20 mouse cellular contexts compared by ENCODE assay signal in the genomic region with DNA sequence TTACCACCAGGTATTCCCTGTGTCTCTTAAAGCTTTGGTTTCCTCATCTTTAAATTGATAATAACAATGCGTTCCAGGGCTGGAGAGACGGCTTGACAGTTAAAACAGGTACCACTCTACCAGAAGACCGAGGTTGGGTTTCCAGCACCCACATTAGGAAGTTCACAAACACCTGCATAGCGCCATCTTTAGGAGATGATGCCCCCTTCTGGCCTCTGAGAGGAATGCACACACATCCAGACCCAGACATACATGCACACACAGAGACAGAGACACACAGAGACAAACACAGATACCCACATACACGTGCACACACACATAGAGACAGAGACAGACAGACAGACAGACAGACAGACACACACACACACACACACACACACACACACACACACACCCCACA. TPM values are rescaled to one million over a fixed set of nuclear protein-coding genes. Genes with fewer than 3 reads are reported as not detected.
DNase-seq lines count a peak whose midpoint lies in the region; ATAC-seq and TF ChIP-seq lines count a peak whose summit lies in the region.
"Had no signal": no experiment of that assay in that cellular context is flagged by ENCODE, and none has a peak within 500 bp of the region (broad histone marks: within the 10 kb centered on the region; RNA-seq: fewer than 3 reads in every experiment).

No protein-coding gene starts in this region.

- no peak for TF ChIP-seq EP300 in liver, postnatal 0 days (IDR thresholded peaks at IDR 0.05; ENCODE audit: low read depth)

- in situ Hi-C loops in ES-E14 (cut with MboI; ENCODE audit: low sequenced_read_pairs in 2 of 2, unreplicated experiment in 2 of 2): no loop called here

- no peak overlapping the region for H3K9ac ChIP-seq in kidney, embryonic 15.5 days
- H3K9ac ChIP-seq in ES-E14 (ENCODE audit: insufficient read depth, low read depth, low read length, poor library complexity, severe bottlenecking): no peak overlapping the region
- H3K9ac ChIP-seq in liver, postnatal 0 days (replicated peaks): no peak overlapping the region
- H3K9ac ChIP-seq: heart, embryonic 13.5 days; hindbrain, embryonic 14.5 days; lung, embryonic 15.5 days had no signal

- ATAC-seq in kidney, embryonic 15.5 days (replicated peaks; ENCODE audit: low FRiP score): no peak
- ATAC-seq in liver, postnatal 0 days: no peak
- ATAC-seq: activated CD4-positive, CD25-positive, alpha-beta regulatory T cell, adult 4 months; Patski had no signal

- peak; percentile 44 for TF ChIP-seq CTCF in E14TG2a.4 (conservative IDR thresholded peaks at IDR 0.05; ENCODE audit: low read length)
- peak; percentile 37 for TF ChIP-seq CTCF in liver, postnatal 0 days (IDR thresholded peaks at IDR 0.05; ENCODE audit: low read depth)

- no peak overlapping the region for H3K4me3 ChIP-seq in kidney, embryonic 15.5 days (replicated peaks)
- H3K4me3 ChIP-seq in E14TG2a.4 (replicated peaks; ENCODE audit: low read length) (no peak overlapping the region), ES-E14 (ENCODE audit: insufficient read depth in 1 of 2, low read depth in 1 of 2, low read length in 2 of 2, poor library complexity in 1 of 2, severe bottlenecking in 1 of 2) (no peak overlapping the region)
- no peak overlapping the region for H3K4me3 ChIP-seq in liver, postnatal 0 days (ENCODE audit: low read depth, low read length)
- H3K4me3 ChIP-seq: heart, embryonic 13.5 days; lung, embryonic 15.5 days had no signal

- no peaks in the 10 kb centered on the region for H3K36me3 ChIP-seq in kidney, embryonic 15.5 days
- H3K36me3 ChIP-seq in E14TG2a.4 (ENCODE audit: insufficient read depth, low read length) (no peaks in the 10 kb centered on the region; the same call in 1 of the 2 replicates), ES-E14 (ENCODE audit: control insufficient read depth, insufficient read depth, low read length, poor library complexity, severe bottlenecking) (no peaks in the 10 kb centered on the region)
- H3K36me3 ChIP-seq in liver, postnatal 0 days (replicated peaks; ENCODE audit: insufficient read depth, low read length): no peaks in the 10 kb centered on the region
- H3K36me3 ChIP-seq: heart, embryonic 13.5 days; lung, embryonic 15.5 days had no signal

- H3K4me2 ChIP-seq in kidney, embryonic 15.5 days: no peak overlapping the region
- H3K4me2 ChIP-seq in liver, postnatal 0 days (ENCODE audit: low read depth, low read length): no peak overlapping the region
- H3K4me2 ChIP-seq: heart, embryonic 13.5 days; hindbrain, embryonic 14.5 days; lung, embryonic 15.5 days; midbrain, embryonic 11.5 days had no signal

- DNase-seq in kidney, postnatal 36 days: no peak
- no peak for DNase-seq in ES-E14 (ENCODE audit: low read depth, low spot score)
- no peak for DNase-seq in liver, postnatal 0 days
- no peak for DNase-seq in adrenal gland, postnatal 25 days
- no peak for DNase-seq in layer of hippocampus, postnatal 10 days (ENCODE audit: low spot score in 2 of 2)
- DNase-seq: adrenal gland, postnatal 14 days; cerebellum, adult 11 months; cerebellum, postnatal 14 days; gastrocnemius, postnatal 10 days; retina, postnatal 1 day; thymus, postnatal 14 days had no signal

- H3K4me1 ChIP-seq in kidney, embryonic 15.5 days: peaks cover 79% of the 10 kb centered on the region
- peaks cover 90% of the 10 kb centered on the region for H3K4me1 ChIP-seq in E14TG2a.4 (replicated peaks; ENCODE audit: low read depth, low read length)
- peaks cover 16 to 19% of the 10 kb centered on the region in 2 experiments; a peak in 3 of 4 replicates for H3K4me1 ChIP-seq in ES-E14 (ENCODE audit: control insufficient read depth in 2 of 2, insufficient read depth in 2 of 2, low read length in 2 of 2, poor library complexity in 1 of 2)
- H3K4me1 ChIP-seq in liver, postnatal 0 days (ENCODE audit: insufficient read depth): peaks cover 54% of the 10 kb centered on the region

- no peaks in the 10 kb centered on the region for H3K9me3 ChIP-seq in kidney, embryonic 15.5 days (replicated peaks)
- no peaks in the 10 kb centered on the region for H3K9me3 ChIP-seq in E14TG2a.4 (ENCODE audit: low read length)
- no peaks in the 10 kb centered on the region for H3K9me3 ChIP-seq in ES-E14 (ENCODE audit: control insufficient read depth, insufficient read depth, low read depth, low read length)
- H3K9me3 ChIP-seq in liver, postnatal 0 days (ENCODE audit: low read length): no peaks in the 10 kb centered on the region
- H3K9me3 ChIP-seq: heart, embryonic 13.5 days; lung, embryonic 15.5 days had no signal

- WGBS in kidney, embryonic 15.5 days: 89% methylated on average over 5 of the region's 5 CpGs
- 86% methylated on average over 5 of the region's 5 CpGs for WGBS in liver, postnatal 0 days (ENCODE audit: insufficient replicate concordance)

- H3K27me3 ChIP-seq in kidney, embryonic 15.5 days: no peaks in the 10 kb centered on the region
- H3K27me3 ChIP-seq in E14TG2a.4 (ENCODE audit: insufficient read depth, low read length): no peaks in the 10 kb centered on the region
- H3K27me3 ChIP-seq in liver, postnatal 0 days (ENCODE audit: insufficient read depth, low read length): no peaks in the 10 kb centered on the region
- H3K27me3 ChIP-seq: heart, embryonic 13.5 days; lung, embryonic 15.5 days; Patski had no signal

- H3K27ac ChIP-seq in kidney, embryonic 15.5 days: peak overlapping the region; percentile 58; the same call in 1 of the 2 replicates
- H3K27ac ChIP-seq in ES-E14 (ENCODE audit: insufficient read depth, low read depth, low read length, poor library complexity, severe bottlenecking): no peak overlapping the region
- H3K27ac ChIP-seq in liver, postnatal 0 days (ENCODE audit: low read depth): no peak overlapping the region
- H3K27ac ChIP-seq: heart, embryonic 13.5 days; hindbrain, embryonic 14.5 days; lung, embryonic 15.5 days had no signal

TF ChIP-seq in ES-E14, 5 proteins besides CTCF, POLR2A, EP300 and RAD21:
- TF ChIP-seq ZC3H11A (IDR thresholded peaks at IDR 0.05; ENCODE audit: borderline replicate concordance, low read depth, low read length): 0 out of 2 replicates have a peak, but pooled peaks have one; percentile 1
- no peak for TF ChIP-seq MAFK (IDR thresholded peaks at IDR 0.05; ENCODE audit: insufficient read depth, low read depth, low read length)

RNA-seq across cellular contexts. Expression of a gene that starts 34.1 kb away (rescaled TPM):
- polyA plus RNA-seq in kidney, embryonic 15.5 days (2015; fragmentation: Nextera tagmentation; extraction: Ambion mirVana): 29.1 and 29.5 TPM in 2 replicates
- total RNA-seq in ES-E14 (2012; rRNA removed): 13.6 and 24.0 TPM in 2 replicates
- polyA plus RNA-seq in liver, postnatal 0 days (2015; fragmentation: Nextera tagmentation; extraction: Ambion mirVana): 13.7 and 15.7 TPM in 2 replicates
- 1.8 and 5.2 TPM in 2 replicates for total RNA-seq in adrenal gland, postnatal 25 days (2021)
- 1 to 10 TPM; 7.7 TPM for total RNA-seq in layer of hippocampus, postnatal 10 days (2021)
- polyA plus RNA-seq: C2C12 had no signal

RNA-seq across cellular contexts. Expression of a gene that starts 35.1 kb away (rescaled TPM):
- 0.87 and 1.4 TPM in 2 replicates for polyA plus RNA-seq in kidney, embryonic 15.5 days (2015; fragmentation: Nextera tagmentation; extraction: Ambion mirVana)
- 0.49 and 0.74 TPM in 2 replicates for total RNA-seq in ES-E14 (2012; rRNA removed)
- polyA plus RNA-seq in liver, postnatal 0 days (2015; fragmentation: Nextera tagmentation; extraction: Ambion mirVana): 0.71 and 1.0 TPM in 2 replicates
- total RNA-seq in adrenal gland, postnatal 25 days (2021): 0.91 TPM in 1 of 2 replicates, not detected in the other
- total RNA-seq in layer of hippocampus, postnatal 10 days (2021): 1 to 10 TPM; 2.1 to 3.5 TPM
